Mouse (Mus musculus) yolk sac, embryonic 10.5 days (tissue): ENCODE results near the gene Ggta1.

Source experiments
- DNase-seq: peaks from one replicate; pipeline ENCODE4 v3.0.0-alpha.2; 2017; ENCODE audit warnings: low spot score

Gene Ggta1

DNA sequence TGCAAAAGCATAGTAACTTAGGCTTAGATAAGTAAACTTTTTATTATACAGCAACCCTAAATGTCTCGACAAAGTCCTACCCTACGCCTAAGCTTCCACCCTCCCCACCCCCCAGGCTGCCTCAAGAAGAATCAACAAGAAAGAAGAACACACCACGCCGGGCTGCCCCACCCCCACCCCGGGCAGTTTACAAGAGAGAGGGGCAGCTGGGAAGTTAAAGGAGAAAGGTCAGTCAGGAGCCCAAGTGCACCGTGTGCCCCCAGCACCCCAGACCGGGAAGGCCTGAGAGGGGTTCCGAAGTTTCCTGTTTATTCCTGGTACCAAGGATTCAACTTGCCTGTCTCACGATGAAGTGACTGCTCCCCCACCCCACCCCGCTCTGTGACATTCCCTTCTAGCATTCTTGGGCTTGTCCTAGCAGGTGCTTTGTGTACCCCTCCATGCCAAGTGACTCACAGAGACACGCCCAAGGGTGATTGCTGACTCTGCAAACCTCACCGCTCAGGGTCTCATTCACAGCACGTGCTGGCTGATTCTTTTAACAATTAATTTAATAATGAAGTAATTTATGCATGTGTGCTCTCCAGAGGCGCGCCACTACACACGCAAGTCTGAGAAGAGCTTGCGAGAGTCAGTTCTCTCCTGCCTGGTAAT is 27.6 kb upstream of the Ggta1 start:
- DNase-seq: peak; percentile 68

DNA sequence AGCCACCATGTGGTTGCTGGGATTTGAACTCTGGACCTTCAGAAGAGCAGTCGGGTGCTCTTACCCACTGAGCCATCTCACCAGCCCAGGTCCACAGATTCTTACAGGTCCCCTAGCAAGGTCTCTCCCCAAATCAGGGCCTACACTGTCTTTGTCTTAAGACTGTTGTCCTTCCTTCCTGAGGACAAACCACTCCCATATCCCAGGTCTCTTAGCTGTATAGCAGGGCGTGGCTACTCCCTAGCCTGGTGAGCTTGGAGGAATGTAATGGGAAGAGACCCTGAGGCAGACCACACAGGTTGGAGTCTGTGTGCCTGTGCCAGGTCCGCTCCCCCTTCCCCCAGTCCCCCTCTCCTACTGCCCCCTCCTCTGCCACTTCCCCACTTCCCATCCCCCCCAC is 24.7 kb upstream of the Ggta1 start:
- DNase-seq: no peak

DNA sequence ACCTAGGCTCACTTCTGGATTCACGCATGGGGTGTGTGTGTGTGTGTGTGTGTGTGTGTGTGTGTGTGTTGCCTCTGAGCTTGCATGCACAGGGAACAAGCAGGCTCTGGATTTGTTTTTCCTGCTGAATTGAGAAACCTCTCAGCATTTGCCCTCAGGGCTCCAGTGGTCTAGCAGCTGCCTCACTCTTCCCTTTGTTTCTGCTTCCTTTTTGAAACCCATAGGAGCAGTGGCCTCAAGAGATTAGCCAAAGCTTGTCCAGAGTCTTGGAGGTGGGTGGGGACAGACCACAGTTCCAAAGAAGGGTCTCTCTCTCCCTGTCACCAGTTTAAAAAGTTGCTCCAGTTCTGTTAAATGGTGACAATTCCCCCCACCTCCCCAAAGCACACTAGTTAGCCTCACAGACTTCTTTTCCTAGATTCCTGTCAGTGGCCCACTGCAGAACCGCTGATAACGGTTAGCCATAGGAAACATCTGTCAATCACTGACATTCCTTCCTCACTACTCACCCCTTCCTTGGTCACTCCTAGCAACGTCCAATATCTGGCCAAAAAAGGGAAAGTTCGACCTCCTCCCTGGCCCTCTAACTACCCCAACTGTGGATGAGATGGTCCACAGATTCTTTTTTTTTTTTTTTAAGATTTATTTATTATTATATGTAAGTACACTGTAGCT is 24.1 kb upstream of the Ggta1 start:
- DNase-seq: no peak

GRCm38 (mm10) chr2:35484102-35484501 is 21.1 kb upstream of the Ggta1 start:
- no peak for DNase-seq

GRCm38 (mm10) chr2:35483402-35483801 is 20.4 kb upstream of the Ggta1 start:
- no peak for DNase-seq

DNA sequence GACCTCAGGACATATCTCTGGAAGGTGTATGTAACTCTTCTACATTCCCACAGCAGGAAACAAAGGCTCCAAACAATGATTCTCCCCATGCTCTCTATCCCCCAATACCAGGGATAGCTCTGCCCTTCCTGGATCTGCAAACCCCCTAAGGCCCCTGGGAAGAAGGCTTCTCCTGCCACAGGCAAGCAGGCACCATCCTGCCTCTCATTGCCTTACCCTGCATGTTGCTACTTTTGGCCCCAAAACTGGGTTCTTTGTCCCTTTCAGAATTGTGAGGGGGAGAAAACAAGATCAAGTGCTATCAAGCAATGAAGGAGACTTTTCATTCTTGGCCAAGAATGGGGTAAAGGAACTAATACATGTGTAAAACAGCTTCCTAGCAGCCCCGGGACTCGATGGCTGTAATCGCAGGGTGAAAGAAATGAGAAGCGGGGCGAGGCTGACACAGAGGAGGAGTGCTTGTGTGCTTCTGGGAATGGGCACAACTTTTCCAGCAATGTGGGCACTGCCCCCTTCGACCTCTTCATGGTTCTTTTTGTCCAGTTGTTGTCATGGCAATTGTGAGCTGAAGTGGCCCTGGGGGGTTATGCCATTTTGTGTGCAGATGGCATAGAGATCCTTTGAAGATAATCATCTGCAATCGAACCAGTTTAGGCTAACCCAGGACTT is 18.4 kb upstream of the Ggta1 start:
- DNase-seq: no peak

DNA sequence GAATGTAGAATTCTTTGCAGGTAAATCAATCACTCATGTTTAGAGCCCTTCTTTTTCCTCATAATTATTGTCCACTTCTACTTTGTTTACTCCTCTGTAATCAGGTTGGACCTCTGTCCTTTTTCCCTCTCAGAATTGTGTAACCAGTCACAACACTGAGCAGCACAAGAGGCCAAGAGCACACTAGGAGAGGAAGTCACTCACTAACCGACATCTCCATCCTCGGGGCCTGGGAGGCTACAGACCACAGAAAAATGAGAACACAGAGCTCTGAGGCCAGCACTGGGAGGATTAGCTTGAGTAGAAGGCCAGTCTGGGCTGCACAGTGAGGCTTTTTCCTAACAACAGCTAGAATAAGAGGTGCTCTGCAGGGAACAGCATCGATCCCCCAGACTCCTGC is 17.0 kb upstream of the Ggta1 start:
- no peak for DNase-seq

DNA sequence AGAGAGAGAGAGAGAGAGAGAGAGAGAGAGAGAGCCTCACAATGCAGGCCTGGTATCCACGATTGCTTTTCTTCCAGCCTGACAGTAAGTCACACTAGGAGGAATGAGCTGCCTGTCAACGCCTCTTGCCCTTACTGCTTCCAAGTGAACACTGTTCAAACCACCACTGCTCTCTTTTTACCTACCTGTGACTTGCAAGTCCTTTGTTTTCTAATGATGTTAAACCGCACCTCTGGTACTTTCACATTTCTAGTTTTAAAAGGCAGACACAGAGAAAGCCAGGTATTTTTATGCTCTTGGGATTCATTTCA is 15.7 kb upstream of the Ggta1 start:
- no peak for DNase-seq

- DNase-seq: no peak
Measured at GRCm38 (mm10) chr2:35477999-35478811, 15.2 kb upstream of the Ggta1 start.

DNA sequence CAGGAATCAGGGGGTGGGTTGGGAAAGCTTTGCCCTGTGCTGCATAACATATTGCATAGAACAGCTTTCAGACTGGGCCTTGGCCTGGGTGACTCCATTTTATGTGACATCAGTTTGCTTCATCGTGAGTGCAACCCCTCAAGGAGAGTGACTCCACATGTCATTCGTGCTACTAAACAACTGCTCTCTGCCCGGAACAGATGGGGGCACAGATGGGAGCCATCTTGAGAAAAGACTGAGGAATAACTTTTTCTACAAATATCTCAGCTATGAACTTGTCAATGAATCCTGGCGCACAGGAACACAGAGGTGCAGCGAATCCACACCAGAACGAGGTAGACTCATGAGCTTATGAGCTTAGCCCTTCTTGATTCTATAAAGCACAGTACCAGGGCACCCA is 14.3 kb upstream of the Ggta1 start:
- DNase-seq: no peak

GRCm38 (mm10) chr2:35474916-35475315 is 11.9 kb upstream of the Ggta1 start:
- DNase-seq: no peak

- DNase-seq: no peak
Measured at GRCm38 (mm10) chr2:35469266-35469665, 6.2 kb upstream of the Ggta1 start.

- DNase-seq: no peak
Measured at GRCm38 (mm10) chr2:35468276-35468675, 5.2 kb upstream of the Ggta1 start.

GRCm38 (mm10) chr2:35467855-35468254 is 4.8 kb upstream of the Ggta1 start:
- DNase-seq: no peak

DNA sequence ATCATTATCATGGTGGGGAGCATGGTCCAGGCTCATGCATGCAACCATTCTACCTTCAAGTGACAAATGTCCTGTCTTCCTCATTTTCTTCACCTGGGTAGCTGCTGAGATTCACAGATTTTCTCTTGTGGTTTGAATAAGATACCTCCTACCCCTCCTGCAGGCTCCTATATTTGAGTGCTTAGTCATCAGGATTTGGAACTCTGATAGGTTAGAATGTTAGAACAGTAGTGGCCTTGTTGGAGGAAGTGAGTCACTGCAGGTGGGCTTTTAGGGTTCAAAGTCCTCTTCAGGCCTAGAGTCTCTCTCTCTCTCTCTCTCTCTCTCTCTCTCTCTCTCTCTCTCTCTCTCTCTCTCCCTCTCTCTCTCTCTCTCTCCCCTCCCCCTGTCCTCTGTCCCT is 2.6 kb upstream of the Ggta1 start:
- DNase-seq: no peak

DNA sequence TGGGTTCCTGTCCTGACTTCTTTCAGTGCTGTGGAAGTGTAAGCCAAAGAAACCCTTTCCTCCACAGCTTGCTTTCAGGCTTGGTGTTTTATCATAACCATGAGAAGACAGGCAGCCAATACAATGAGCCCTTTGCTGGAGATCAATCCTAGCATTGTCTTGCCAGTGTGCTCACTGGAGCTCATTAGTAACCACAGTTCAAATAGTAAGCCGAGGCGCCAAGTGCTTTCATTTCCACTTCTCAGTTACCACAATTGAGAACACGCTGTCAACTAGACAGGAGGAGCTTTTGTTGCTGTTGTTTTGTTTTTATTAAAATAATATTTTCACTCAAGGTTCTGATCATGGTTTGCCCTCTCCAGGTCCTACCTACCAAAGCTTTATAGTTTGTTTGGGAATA is 1.5 kb upstream of the Ggta1 start:
- DNase-seq: no peak

GRCm38 (mm10) chr2:35464089-35464534 is 1.1 kb upstream of the Ggta1 start:
- DNase-seq: no peak

- DNase-seq: peak; percentile 81
Measured at GRCm38 (mm10) chr2:35463372-35464088, 499 bp upstream of the Ggta1 start.

- DNase-seq: peak; percentile 42
Measured at GRCm38 (mm10) chr2:35461971-35462787, 852 bp downstream of the Ggta1 start.

DNA sequence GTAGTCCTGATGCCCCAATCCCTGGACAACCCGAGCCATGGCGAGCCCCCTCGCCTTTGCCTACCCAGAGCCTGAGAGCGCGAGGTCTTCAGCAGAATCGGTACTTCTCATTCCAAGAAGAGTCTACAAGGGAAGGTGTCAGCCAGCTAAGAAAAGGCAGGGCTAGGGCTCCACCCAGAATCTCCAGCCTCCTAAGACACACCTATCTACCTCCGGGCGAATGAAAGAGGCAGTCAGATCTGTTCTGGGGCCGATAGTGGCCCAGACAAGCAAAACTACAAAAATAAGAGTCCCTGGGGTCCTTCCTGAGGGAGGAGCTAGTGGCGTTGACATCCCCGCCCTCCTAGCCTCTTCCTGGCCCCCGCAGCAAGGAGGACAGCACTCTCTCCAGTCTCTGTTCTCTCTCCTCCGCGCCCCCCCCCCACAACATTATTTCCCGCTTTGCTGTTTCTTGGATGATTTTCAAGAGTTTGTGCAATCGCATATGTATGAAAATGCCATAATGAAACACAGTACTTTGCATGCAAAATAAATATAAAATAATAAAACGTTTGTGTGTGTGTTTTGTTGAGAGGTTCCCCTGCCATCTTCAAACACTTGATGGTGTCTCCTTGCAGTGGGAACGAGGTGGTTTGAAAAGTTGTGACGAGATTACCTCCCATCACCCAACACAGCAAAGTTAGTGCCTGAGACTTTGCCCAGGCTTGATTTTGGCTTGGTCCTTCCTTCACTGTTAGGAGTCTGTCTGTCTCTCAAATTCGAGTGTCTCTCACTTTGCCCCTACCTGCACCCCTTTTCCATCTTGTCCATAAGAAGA is 1.7 kb downstream of the Ggta1 start:
- DNase-seq: peak; percentile 65
